Mouse (Mus musculus): ENCODE data around the gene Desi1. TPM values are rescaled to one million over a fixed set of nuclear protein-coding genes. Genes with fewer than 3 reads are reported as not detected.

The Desi1 gene
- polyA plus RNA-seq, 2 experiments, result 26.3 to 30.5 TPM

DNA sequence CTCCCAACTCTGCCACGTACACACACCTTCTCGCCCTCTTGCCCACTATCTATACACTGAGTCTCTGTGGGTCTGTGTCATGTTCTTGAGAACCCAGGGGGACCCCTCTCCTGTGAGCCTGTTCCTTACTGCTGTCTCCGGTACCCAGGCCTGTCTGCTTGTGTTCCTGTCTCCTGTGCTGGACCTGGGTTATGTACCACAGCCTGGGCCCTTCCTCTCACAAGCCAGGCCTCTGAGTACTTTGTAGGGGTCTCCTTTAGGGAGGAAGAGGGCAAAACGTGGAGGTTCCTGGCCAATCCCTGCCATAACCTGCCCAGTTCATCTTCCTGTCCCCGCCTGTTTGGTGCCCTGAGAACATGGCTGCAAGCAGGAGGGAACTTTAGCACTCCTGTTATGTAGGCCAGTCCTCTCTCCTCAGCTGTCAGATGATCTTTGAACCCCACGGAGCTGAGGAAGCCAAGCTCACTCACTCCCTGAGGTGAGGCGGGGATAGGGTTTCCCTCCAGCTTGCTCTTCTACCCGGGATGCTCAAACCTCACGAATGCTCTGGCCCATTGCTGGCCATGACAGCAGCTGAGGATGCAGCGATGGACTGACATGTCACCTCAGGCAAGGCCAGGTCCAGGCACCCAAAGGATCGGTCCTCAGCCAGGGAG lies 84.1 kb downstream of the Desi1 start:
- 71% methylated on average over 10 of the region's 11 CpGs for WGBS
- Histone ChIP-seq H3K4me1 (ENCODE audit: control insufficient read depth, insufficient read depth, low read length) (no peaks in the 10 kb centered on the region), H3K4me3 (replicated peaks; ENCODE audit: low read length) (no peak overlapping the region), H3K9me3 (ENCODE audit: control insufficient read depth, low read length) (no peaks in the 10 kb centered on the region), H3K36me3 (ENCODE audit: control insufficient read depth, insufficient read depth, low read length) (peaks cover 18% of the 10 kb centered on the region), H3K27ac (replicated peaks; ENCODE audit: low read depth, low read length) (no peak overlapping the region), H3K9ac (ENCODE audit: low read depth, low read length, severe bottlenecking) (no peak overlapping the region), H3K27me3 (ENCODE audit: control insufficient read depth, insufficient read depth, low read length) (no peaks in the 10 kb centered on the region), H3K4me2 (replicated peaks; ENCODE audit: low read depth, low read length, severe bottlenecking) (no peak overlapping the region)
- no peak for TF ChIP-seq POLR2A (IDR thresholded peaks at IDR 0.05; ENCODE audit: borderline replicate concordance, extremely low read depth, insufficient read depth, insufficient read length)
- DNase-seq (ENCODE audit: low spot score) (no peak), ATAC-seq (ENCODE audit: low FRiP score, low read depth) (no peak)

DNA sequence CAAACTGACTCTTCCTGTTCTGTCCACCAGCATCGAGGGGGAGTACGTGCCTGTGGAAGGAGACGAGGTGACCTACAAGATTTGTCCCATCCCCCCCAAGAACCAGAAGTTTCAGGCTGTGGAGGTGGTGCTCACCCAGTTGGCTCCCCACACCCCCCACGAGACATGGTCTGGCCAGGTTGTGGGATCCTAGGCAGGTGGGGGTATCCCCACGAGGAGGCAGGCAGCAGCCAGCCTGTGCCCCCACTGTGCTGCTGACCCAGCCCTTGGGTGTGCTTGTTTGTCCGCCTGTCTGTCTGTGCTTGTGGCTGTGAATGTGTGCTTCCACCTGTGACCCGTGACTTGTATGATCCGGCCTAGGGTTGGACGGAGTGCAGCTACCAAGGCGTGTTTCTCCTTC lies 84.6 kb downstream of the Desi1 start:
- WGBS, result 83% methylated on average over 10 of the region's 10 CpGs
- TF ChIP-seq POLR2A (IDR thresholded peaks at IDR 0.05; ENCODE audit: borderline replicate concordance, extremely low read depth, insufficient read depth, insufficient read length), result no peak
- H3K4me2 ChIP-seq (replicated peaks; ENCODE audit: low read depth, low read length, severe bottlenecking), result no peak overlapping the region
- H3K27ac ChIP-seq (replicated peaks; ENCODE audit: low read depth, low read length), result no peak overlapping the region
- no peaks in the 10 kb centered on the region for H3K9me3 ChIP-seq (ENCODE audit: control insufficient read depth, low read length)
- ATAC-seq (ENCODE audit: low FRiP score, low read depth), result no peak
- peaks cover 12% of the 10 kb centered on the region for H3K36me3 ChIP-seq (ENCODE audit: control insufficient read depth, insufficient read depth, low read length)
- no peak overlapping the region for H3K9ac ChIP-seq (ENCODE audit: low read depth, low read length, severe bottlenecking)
- no peak for DNase-seq (ENCODE audit: low spot score)
- H3K4me1 ChIP-seq (ENCODE audit: control insufficient read depth, insufficient read depth, low read length), result no peaks in the 10 kb centered on the region
- no peak overlapping the region for H3K4me3 ChIP-seq (replicated peaks; ENCODE audit: low read length)
- H3K27me3 ChIP-seq (ENCODE audit: control insufficient read depth, insufficient read depth, low read length), result no peaks in the 10 kb centered on the region

DNA sequence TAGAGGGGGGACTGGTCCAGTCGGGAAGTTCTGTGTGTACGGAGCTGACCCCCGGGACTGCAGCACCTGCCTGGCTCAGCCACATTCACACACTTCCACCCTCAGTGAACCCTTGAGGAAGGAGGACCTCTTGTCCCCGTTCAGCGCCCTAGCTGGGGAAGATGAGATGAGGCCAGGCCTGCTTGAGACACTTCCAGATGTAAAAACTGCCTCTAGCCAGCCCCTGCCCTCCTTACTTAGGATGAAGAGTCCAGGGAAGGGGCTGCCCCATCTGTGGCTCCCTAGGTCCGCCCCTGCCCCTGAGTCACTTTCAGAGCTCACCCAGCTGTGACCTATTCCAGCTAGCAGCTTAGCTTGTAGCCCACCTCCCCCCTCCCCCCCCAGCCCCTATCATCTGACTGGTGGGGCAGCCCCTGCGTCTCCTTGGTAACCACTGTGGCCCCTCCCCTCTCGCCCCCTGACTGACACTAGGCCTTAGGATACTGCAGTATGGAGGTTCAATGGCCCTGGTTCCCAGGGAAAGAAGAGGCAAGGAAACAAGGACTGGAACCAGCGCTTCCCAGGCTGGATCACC lies 90.4 kb downstream of the Desi1 start:
- no peaks in the 10 kb centered on the region for H3K4me1 ChIP-seq (ENCODE audit: control insufficient read depth, insufficient read depth, low read length)
- 20% methylated on average over 9 of the region's 9 CpGs for WGBS
- no peak overlapping the region for H3K27ac ChIP-seq (replicated peaks; ENCODE audit: low read depth, low read length)
- DNase-seq (ENCODE audit: low spot score), result no peak
- no peak for TF ChIP-seq POLR2A (IDR thresholded peaks at IDR 0.05; ENCODE audit: borderline replicate concordance, extremely low read depth, insufficient read depth, insufficient read length)
- no peak overlapping the region for H3K9ac ChIP-seq (ENCODE audit: low read depth, low read length, severe bottlenecking)
- ATAC-seq (ENCODE audit: low FRiP score, low read depth), result no peak
- H3K9me3 ChIP-seq (ENCODE audit: control insufficient read depth, low read length), result no peaks in the 10 kb centered on the region
- no peaks in the 10 kb centered on the region for H3K27me3 ChIP-seq (ENCODE audit: control insufficient read depth, insufficient read depth, low read length)
- H3K36me3 ChIP-seq (ENCODE audit: control insufficient read depth, insufficient read depth, low read length), result no peaks in the 10 kb centered on the region
- no peak overlapping the region for H3K4me3 ChIP-seq (replicated peaks; ENCODE audit: low read length)
- no peak overlapping the region for H3K4me2 ChIP-seq (replicated peaks; ENCODE audit: low read depth, low read length, severe bottlenecking)

Other genes with a start within 250 kb of the Desi1 start
- gene Tef, start 231.4 kb downstream of the Desi1 start, polyA plus RNA-seq (2012; rRNA removed), result 45.7 and 49.2 TPM in 2 replicates
- 25.5 and 29.3 TPM in 2 replicates for gene Tef, start 231.4 kb downstream of the Desi1 start, polyA plus RNA-seq (2014; fragmentation: Nextera tagmentation; extraction: Ambion mirVana)
- 23.7 and 28.1 TPM in 2 replicates for gene Tob2, start 175.1 kb downstream of the Desi1 start, polyA plus RNA-seq (2012; rRNA removed)
- 23.4 and 24.7 TPM in 2 replicates for gene Tob2, start 175.1 kb downstream of the Desi1 start, polyA plus RNA-seq (2014; fragmentation: Nextera tagmentation; extraction: Ambion mirVana)
- 91.7 and 96.8 TPM in 2 replicates for gene Phf5a, start 162.0 kb downstream of the Desi1 start, polyA plus RNA-seq (2012; rRNA removed)
- gene Phf5a, start 162.0 kb downstream of the Desi1 start, polyA plus RNA-seq (2014; fragmentation: Nextera tagmentation; extraction: Ambion mirVana), result 159 and 163 TPM in 2 replicates
- gene Aco2, start 161.6 kb downstream of the Desi1 start, polyA plus RNA-seq (2012; rRNA removed), result 158 and 183 TPM in 2 replicates
- 127 and 134 TPM in 2 replicates for gene Aco2, start 161.6 kb downstream of the Desi1 start, polyA plus RNA-seq (2014; fragmentation: Nextera tagmentation; extraction: Ambion mirVana)
- gene Polr3h, start 107.6 kb downstream of the Desi1 start, polyA plus RNA-seq (2012; rRNA removed), result 20.5 and 25.0 TPM in 2 replicates
- 69.1 and 71.6 TPM in 2 replicates for gene Polr3h, start 107.6 kb downstream of the Desi1 start, polyA plus RNA-seq (2014; fragmentation: Nextera tagmentation; extraction: Ambion mirVana)
- 16.2 and 23.6 TPM in 2 replicates for gene Csdc2, start 97.1 kb downstream of the Desi1 start, polyA plus RNA-seq (2012; rRNA removed)
- 13.5 and 14.3 TPM in 2 replicates for gene Csdc2, start 97.1 kb downstream of the Desi1 start, polyA plus RNA-seq (2014; fragmentation: Nextera tagmentation; extraction: Ambion mirVana)
- 40.7 and 41.5 TPM in 2 replicates for gene Pmm1, start 72.9 kb downstream of the Desi1 start, polyA plus RNA-seq (2012; rRNA removed)
- gene Pmm1, start 72.9 kb downstream of the Desi1 start, polyA plus RNA-seq (2014; fragmentation: Nextera tagmentation; extraction: Ambion mirVana), result 33.3 and 34.8 TPM in 2 replicates
- not detected in 2 replicates for gene 1700029P11Rik, start 53.3 kb downstream of the Desi1 start, polyA plus RNA-seq (2012; rRNA removed)
- gene 1700029P11Rik, start 53.3 kb downstream of the Desi1 start, polyA plus RNA-seq (2014; fragmentation: Nextera tagmentation; extraction: Ambion mirVana), result not detected in 2 replicates
- gene Xrcc6, start 46.0 kb downstream of the Desi1 start, polyA plus RNA-seq (2012; rRNA removed), result 29.3 and 37.2 TPM in 2 replicates
- 71.8 and 74.0 TPM in 2 replicates for gene Xrcc6, start 46.0 kb downstream of the Desi1 start, polyA plus RNA-seq (2014; fragmentation: Nextera tagmentation; extraction: Ambion mirVana)
- gene Snu13, start 13.7 kb upstream of the Desi1 start, polyA plus RNA-seq (2012; rRNA removed), result 155 and 182 TPM in 2 replicates
- 268 and 280 TPM in 2 replicates for gene Snu13, start 13.7 kb upstream of the Desi1 start, polyA plus RNA-seq (2014; fragmentation: Nextera tagmentation; extraction: Ambion mirVana)
- gene 4930407I10Rik, start 25.3 kb upstream of the Desi1 start, polyA plus RNA-seq (2012; rRNA removed), result 0.01 TPM in 1 of 2 replicates, not detected in the other
- gene 4930407I10Rik, start 25.3 kb upstream of the Desi1 start, polyA plus RNA-seq (2014; fragmentation: Nextera tagmentation; extraction: Ambion mirVana), result 0.06 TPM in 1 of 2 replicates, not detected in the other
- 0.14 and 0.16 TPM in 2 replicates for gene Mei1, start 36.1 kb upstream of the Desi1 start, polyA plus RNA-seq (2012; rRNA removed)
- gene Mei1, start 36.1 kb upstream of the Desi1 start, polyA plus RNA-seq (2014; fragmentation: Nextera tagmentation; extraction: Ambion mirVana), result 0.12 TPM in 1 of 2 replicates, not detected in the other
- 39.6 and 40.7 TPM in 2 replicates for gene Ccdc134, start 94.1 kb upstream of the Desi1 start, polyA plus RNA-seq (2012; rRNA removed)
- 26.4 and 28.3 TPM in 2 replicates for gene Ccdc134, start 94.1 kb upstream of the Desi1 start, polyA plus RNA-seq (2014; fragmentation: Nextera tagmentation; extraction: Ambion mirVana)
- gene Srebf2, start 113.3 kb upstream of the Desi1 start, polyA plus RNA-seq (2012; rRNA removed), result 131 and 253 TPM in 2 replicates
- 122 and 125 TPM in 2 replicates for gene Srebf2, start 113.3 kb upstream of the Desi1 start, polyA plus RNA-seq (2014; fragmentation: Nextera tagmentation; extraction: Ambion mirVana)
- 1.1 and 1.5 TPM in 2 replicates for gene Shisa8, start 179.0 kb upstream of the Desi1 start, polyA plus RNA-seq (2012; rRNA removed)
- gene Shisa8, start 179.0 kb upstream of the Desi1 start, polyA plus RNA-seq (2014; fragmentation: Nextera tagmentation; extraction: Ambion mirVana), result 0.41 and 0.54 TPM in 2 replicates
- 0.29 and 0.46 TPM in 2 replicates for gene Tnfrsf13c, start 190.5 kb upstream of the Desi1 start, polyA plus RNA-seq (2012; rRNA removed)
- gene Tnfrsf13c, start 190.5 kb upstream of the Desi1 start, polyA plus RNA-seq (2014; fragmentation: Nextera tagmentation; extraction: Ambion mirVana), result 0.22 and 0.29 TPM in 2 replicates
- gene Cenpm, start 210.9 kb upstream of the Desi1 start, polyA plus RNA-seq (2012; rRNA removed), result 39.4 and 43.3 TPM in 2 replicates
- 57.7 and 59.3 TPM in 2 replicates for gene Cenpm, start 210.9 kb upstream of the Desi1 start, polyA plus RNA-seq (2014; fragmentation: Nextera tagmentation; extraction: Ambion mirVana)
- gene 1500009C09Rik, start 218.5 kb upstream of the Desi1 start, polyA plus RNA-seq (2012; rRNA removed), result 0.35 and 0.40 TPM in 2 replicates
- gene 1500009C09Rik, start 218.5 kb upstream of the Desi1 start, polyA plus RNA-seq (2014; fragmentation: Nextera tagmentation; extraction: Ambion mirVana), result not detected in 2 replicates
- 23.7 and 26.6 TPM in 2 replicates for gene Sept3, start 241.0 kb upstream of the Desi1 start, polyA plus RNA-seq (2012; rRNA removed)
- gene Sept3, start 241.0 kb upstream of the Desi1 start, polyA plus RNA-seq (2014; fragmentation: Nextera tagmentation; extraction: Ambion mirVana), result 12.0 and 13.3 TPM in 2 replicates

Data from limb, embryonic 14.5 days (tissue).